Mouse (Mus musculus) layer of hippocampus, adult 11-12 months (tissue): ENCODE data around the gene Scamp2.

Experiments used
- DNase-seq: peaks from one replicate; pipeline ENCODE4 v3.0.0; 2022; ENCODE audit warnings: low spot score

Scamp2 gene

GRCm38 (mm10) chr9:57560861-57561710, at the start of gene Scamp2:
Gene Scamp2 (plus strand): TSS chr9:57560943.
- DNase-seq, result peak; percentile 95

GRCm38 (mm10) chr9:57517113-57517512, 43.6 kb upstream of the Scamp2 start:
- peak; percentile 73 for DNase-seq

DNA sequence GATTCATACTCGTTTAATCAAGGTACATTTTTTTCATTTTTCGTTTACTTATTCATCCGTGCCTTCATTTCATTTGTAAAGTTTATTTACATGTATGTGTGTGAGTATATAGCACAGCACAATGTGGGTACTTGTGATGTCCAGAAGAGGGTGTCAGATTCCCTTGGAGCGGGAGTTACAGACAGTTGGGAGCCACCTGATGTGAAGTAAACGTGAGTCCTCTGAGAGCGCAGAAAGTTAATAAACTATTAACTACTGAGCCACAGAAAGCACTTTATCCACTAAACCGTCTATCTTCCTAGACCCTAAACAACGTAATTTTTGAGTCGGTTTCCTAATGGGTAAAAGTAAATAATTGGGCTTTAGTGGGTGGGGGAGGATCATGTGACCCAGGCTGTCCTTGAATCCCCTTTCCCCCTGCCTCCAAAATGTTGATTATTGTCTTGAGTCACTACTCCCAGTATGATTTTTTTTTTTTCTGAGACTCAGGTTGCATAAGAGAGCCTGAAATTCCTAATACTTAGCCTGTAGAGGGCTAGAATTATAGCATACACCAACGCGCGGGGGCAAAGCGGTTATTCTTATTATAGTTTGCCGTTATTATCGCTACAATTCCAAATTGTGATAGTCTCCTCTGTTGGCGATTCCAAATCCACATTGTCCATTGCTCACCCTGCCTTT, 40.2 kb upstream of the Scamp2 start:
- no peak for DNase-seq

DNA sequence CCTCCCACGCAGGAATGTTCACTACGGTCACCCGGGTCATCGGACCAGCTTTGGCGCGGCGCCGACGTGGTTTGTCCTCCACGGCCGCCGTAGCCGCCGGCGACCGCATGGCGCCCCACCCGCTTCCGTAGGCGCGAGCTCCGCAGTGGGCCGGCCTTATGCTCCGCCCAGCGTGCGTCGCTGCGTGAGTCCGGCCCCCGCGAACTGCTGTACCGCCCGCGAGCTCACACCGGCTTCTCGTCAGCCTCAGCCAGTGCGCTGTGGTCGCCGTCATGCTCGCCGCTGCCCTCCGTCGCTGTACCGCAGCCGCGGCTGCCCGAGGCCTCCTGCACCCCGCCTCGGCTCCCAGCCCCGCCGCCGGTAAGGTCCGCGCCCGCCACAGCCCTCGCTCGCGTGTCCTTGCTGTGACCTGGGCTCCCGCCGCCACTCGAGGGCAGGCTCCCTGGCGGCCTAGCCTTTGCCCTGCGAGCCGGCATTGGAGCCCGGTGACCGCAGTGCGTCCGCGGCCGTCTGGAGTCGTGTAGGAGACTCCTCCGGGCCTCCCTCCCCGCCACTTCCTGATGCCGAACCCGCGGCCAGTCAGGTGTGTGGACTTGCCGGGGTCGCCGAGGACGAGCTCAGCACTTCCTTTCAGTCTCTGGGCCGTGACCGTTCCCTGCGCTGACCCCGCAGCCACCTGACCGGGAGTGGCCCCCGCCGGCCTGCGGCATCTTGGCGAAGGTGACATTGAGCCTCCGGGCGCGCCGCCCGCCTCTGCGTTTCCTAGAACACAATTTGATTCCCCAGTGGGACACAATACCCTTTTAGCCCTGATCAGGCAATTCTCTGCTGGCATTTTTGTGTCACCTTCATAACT, 39.5 kb upstream of the Scamp2 start, which contains the start of gene Cox5a:
Cox5a (plus strand) TSS at position 219 of the 856 bp plus-strand sequence.
- peak; percentile 92 for DNase-seq

GRCm38 (mm10) chr9:57522114-57522860, 38.5 kb upstream of the Scamp2 start:
- no peak for DNase-seq

DNA sequence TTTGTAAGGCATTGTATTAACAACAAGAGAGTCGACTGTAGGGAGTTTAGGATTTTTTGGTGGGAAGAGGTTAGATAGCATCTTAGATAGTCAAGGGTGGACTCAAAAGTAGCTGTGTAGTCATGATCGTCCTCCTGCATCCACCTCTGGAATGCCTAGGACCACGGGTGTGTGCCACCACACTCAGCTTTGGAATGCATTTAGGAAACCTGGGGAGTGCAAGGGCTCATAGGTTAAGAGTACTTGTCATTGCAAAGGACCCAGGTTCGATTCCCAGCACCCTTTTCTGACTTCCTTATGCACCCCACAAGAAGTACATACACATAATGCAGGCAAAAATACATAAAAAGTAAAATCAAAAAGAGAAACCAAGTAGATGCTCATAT, 37.9 kb upstream of the Scamp2 start:
- no peak for DNase-seq

- no peak for DNase-seq
Measured at GRCm38 (mm10) chr9:57523754-57524153, 37.0 kb upstream of the Scamp2 start.

GRCm38 (mm10) chr9:57524439-57524838, 36.3 kb upstream of the Scamp2 start:
- DNase-seq, result no peak

GRCm38 (mm10) chr9:57525516-57525915, 35.2 kb upstream of the Scamp2 start:
- no peak for DNase-seq

DNA sequence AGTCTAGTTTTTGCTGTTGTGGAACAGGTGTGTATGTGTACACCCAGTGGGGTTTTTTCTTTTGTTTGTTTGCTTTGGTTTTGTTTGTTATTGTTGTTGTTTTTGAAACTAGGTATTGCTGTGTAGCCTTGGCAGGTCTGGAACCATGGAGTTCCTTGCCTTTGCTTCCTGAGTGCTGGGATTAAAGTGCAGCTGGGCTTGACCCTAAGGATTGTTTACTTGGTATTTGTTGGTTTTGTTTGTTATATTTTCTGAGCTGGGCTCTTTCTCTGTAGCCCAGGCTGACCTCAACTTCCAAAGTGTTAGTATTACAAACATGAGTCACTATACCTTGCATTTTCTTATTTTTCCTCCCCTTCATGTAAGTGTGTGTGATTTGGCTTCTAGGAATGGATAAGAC, 34.3 kb upstream of the Scamp2 start:
- no peak for DNase-seq

- DNase-seq, result no peak
Measured at GRCm38 (mm10) chr9:57531946-57532345, 28.8 kb upstream of the Scamp2 start.

GRCm38 (mm10) chr9:57536362-57536761, 24.4 kb upstream of the Scamp2 start:
- no peak for DNase-seq

DNA sequence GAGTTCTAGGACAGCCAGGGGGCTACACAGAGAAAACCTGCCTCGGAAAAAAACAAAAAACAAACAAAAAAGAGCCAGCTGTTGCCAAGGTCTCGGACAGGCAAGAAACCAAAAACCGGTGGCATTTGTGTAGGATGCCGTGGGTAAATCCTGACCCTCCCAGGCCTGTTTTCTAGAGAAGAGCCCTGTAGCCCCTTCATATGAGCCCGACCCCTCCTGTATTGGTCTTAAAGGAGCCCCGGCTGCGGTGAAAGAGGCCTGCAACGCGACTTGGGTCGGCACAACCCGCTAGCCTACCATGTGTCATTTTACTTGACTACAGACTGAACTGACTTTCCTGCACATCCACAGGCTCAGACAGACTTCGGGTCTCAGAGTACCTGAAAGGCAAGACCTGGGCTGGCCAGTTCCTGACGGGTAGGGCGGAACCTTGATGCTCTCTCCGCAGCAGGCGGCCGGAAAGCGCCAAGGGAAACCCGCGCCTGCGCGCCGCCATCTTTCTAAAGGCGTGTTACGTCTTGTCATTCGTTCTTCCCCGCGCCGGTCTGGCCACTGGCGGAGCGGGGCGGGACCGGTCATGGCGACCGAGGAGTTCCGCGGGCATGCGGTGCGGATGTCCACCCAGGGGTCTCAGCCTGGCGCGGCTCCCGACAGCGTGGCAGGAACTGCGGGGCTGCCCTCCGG, 23.6 kb upstream of the Scamp2 start, which contains the start of gene Fam219b:
Fam219b (plus strand) TSS at position 485 of the 684 bp plus-strand sequence.
- peak; percentile 92 for DNase-seq

DNA sequence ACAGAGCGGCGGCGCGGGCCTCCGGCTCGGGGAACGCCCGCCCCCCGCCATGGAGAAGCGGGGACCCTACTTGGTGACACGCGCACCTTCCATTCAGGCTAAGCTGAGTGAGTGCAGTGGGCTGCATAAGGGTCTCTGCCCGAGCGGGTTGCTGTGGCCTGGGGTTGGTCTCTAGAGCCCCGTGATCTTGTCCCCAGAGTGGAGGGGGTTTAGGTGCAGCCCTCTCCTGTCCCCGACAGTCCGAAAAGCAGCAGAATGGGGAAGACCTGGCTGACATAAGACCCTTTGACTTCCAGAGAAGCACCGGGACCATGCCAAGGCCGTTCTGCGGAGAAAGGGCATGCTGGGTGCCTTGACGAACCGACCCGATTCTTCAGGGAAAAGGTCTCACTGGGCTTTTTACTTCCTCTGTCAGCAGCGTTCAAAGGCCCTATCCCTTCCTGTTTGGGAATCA, 23.0 kb upstream of the Scamp2 start:
- no peak for DNase-seq

- DNase-seq, result no peak
Measured at GRCm38 (mm10) chr9:57539550-57539949, 21.2 kb upstream of the Scamp2 start.

- no peak for DNase-seq
Measured at GRCm38 (mm10) chr9:57541312-57541711, 19.4 kb upstream of the Scamp2 start.

- DNase-seq, result no peak
Measured at GRCm38 (mm10) chr9:57543951-57544350, 16.8 kb upstream of the Scamp2 start.

GRCm38 (mm10) chr9:57547287-57547686, 13.5 kb upstream of the Scamp2 start:
- DNase-seq, result no peak

- no peak for DNase-seq
Measured at GRCm38 (mm10) chr9:57547869-57548268, 12.9 kb upstream of the Scamp2 start.

GRCm38 (mm10) chr9:57549186-57549585, 11.6 kb upstream of the Scamp2 start:
- no peak for DNase-seq
